Mouse (Mus musculus): ENCODE results near the gene Chat. TPM values are rescaled to one million over a fixed set of nuclear protein-coding genes. Genes with fewer than 3 reads are reported as not detected.

The Chat gene
- polyA plus RNA-seq, 1 experiment: 1.4 TPM

- TF ChIP-seq CTCF (IDR thresholded peaks at IDR 0.05; ENCODE audit: extremely low read depth, insufficient read length, insufficient replicate concordance, low read depth, low read length) (no peak), POLR2A (IDR thresholded peaks at IDR 0.05; ENCODE audit: low read depth, low read length) (no peak)
- no peak overlapping the region for H3K4me3 ChIP-seq (ENCODE audit: low read depth, low read length)
- WGBS: 27% methylated on average over 3 of the region's 3 CpGs
- H3K36me3 ChIP-seq (ENCODE audit: control insufficient read depth, insufficient read depth, low read length): no peaks in the 10 kb centered on the region
- H3K4me1 ChIP-seq (ENCODE audit: control insufficient read depth, insufficient read depth, insufficient read length, low read length): no peaks in the 10 kb centered on the region
- no peak overlapping the region for H3K27ac ChIP-seq (ENCODE audit: insufficient read depth, low read depth, low read length)
- no peaks in the 10 kb centered on the region for H3K27me3 ChIP-seq (ENCODE audit: control insufficient read depth, insufficient read depth, low read length)
Observed at GRCm38 (mm10) chr14:32380099-32380480, 85.7 kb downstream of the Chat start.

GRCm38 (mm10) chr14:32379395-32380098 lies 86.2 kb downstream of the Chat start:
- Histone ChIP-seq H3K4me1 (ENCODE audit: control insufficient read depth, insufficient read depth, insufficient read length, low read length) (no peaks in the 10 kb centered on the region), H3K27me3 (ENCODE audit: control insufficient read depth, insufficient read depth, low read length) (no peaks in the 10 kb centered on the region), H3K27ac (ENCODE audit: insufficient read depth, low read depth, low read length) (no peak overlapping the region), H3K36me3 (ENCODE audit: control insufficient read depth, insufficient read depth, low read length) (no peaks in the 10 kb centered on the region), H3K4me3 (ENCODE audit: low read depth, low read length) (no peak overlapping the region)
- 40% methylated on average over 22 of the region's 22 CpGs for WGBS
- no peak for TF ChIP-seq CTCF (IDR thresholded peaks at IDR 0.05; ENCODE audit: extremely low read depth, insufficient read length, insufficient replicate concordance, low read depth, low read length)
- no peak for TF ChIP-seq POLR2A (IDR thresholded peaks at IDR 0.05; ENCODE audit: low read depth, low read length)

- Histone ChIP-seq H3K4me3 (ENCODE audit: low read depth, low read length) (no peak overlapping the region), H3K4me1 (ENCODE audit: control insufficient read depth, insufficient read depth, insufficient read length, low read length) (no peaks in the 10 kb centered on the region), H3K27me3 (ENCODE audit: control insufficient read depth, insufficient read depth, low read length) (no peaks in the 10 kb centered on the region), H3K27ac (ENCODE audit: insufficient read depth, low read depth, low read length) (no peak overlapping the region), H3K36me3 (ENCODE audit: control insufficient read depth, insufficient read depth, low read length) (no peaks in the 10 kb centered on the region)
- TF ChIP-seq CTCF (IDR thresholded peaks at IDR 0.05; ENCODE audit: extremely low read depth, insufficient read length, insufficient replicate concordance, low read depth, low read length) (no peak), POLR2A (IDR thresholded peaks at IDR 0.05; ENCODE audit: low read depth, low read length) (no peak)
- 19% methylated on average over 2 of the region's 2 CpGs for WGBS
Observed at GRCm38 (mm10) chr14:32372510-32372909, 93.3 kb downstream of the Chat start.

GRCm38 (mm10) chr14:32369756-32370155 lies 96.0 kb downstream of the Chat start:
- 28% methylated on average over 7 of the region's 7 CpGs for WGBS
- no peak overlapping the region for H3K4me3 ChIP-seq (ENCODE audit: low read depth, low read length)
- TF ChIP-seq CTCF (IDR thresholded peaks at IDR 0.05; ENCODE audit: extremely low read depth, insufficient read length, insufficient replicate concordance, low read depth, low read length) (no peak), POLR2A (IDR thresholded peaks at IDR 0.05; ENCODE audit: low read depth, low read length) (no peak)
- peaks cover 2% of the 10 kb centered on the region; the same call in 1 of the 2 replicates for H3K4me1 ChIP-seq (ENCODE audit: control insufficient read depth, insufficient read depth, insufficient read length, low read length)
- no peak overlapping the region for H3K27ac ChIP-seq (ENCODE audit: insufficient read depth, low read depth, low read length)
- no peaks in the 10 kb centered on the region for H3K27me3 ChIP-seq (ENCODE audit: control insufficient read depth, insufficient read depth, low read length)
- no peaks in the 10 kb centered on the region for H3K36me3 ChIP-seq (ENCODE audit: control insufficient read depth, insufficient read depth, low read length)

GRCm38 (mm10) chr14:32364359-32364758 lies 101.4 kb downstream of the Chat start:
- WGBS: 26% methylated on average over 7 of the region's 7 CpGs
- Histone ChIP-seq H3K27me3 (ENCODE audit: control insufficient read depth, insufficient read depth, low read length) (no peaks in the 10 kb centered on the region), H3K4me3 (ENCODE audit: low read depth, low read length) (no peak overlapping the region), H3K27ac (ENCODE audit: insufficient read depth, low read depth, low read length) (no peak overlapping the region), H3K36me3 (ENCODE audit: control insufficient read depth, insufficient read depth, low read length) (no peaks in the 10 kb centered on the region), H3K4me1 (ENCODE audit: control insufficient read depth, insufficient read depth, insufficient read length, low read length) (peaks cover 6% of the 10 kb centered on the region; the same call in 1 of the 2 replicates)
- TF ChIP-seq CTCF (IDR thresholded peaks at IDR 0.05; ENCODE audit: extremely low read depth, insufficient read length, insufficient replicate concordance, low read depth, low read length) (no peak), POLR2A (IDR thresholded peaks at IDR 0.05; ENCODE audit: low read depth, low read length) (no peak)

Other genes starting within 250 kb of the Chat start
- gene Ogdhl, start 144.0 kb downstream of the Chat start, polyA plus RNA-seq (2012; rRNA removed): 1.2 and 1.9 TPM in 2 replicates
- not detected in 2 replicates for gene 1700024G13Rik, start 77.6 kb downstream of the Chat start, polyA plus RNA-seq (2012; rRNA removed)
- 0.75 and 1.4 TPM in 2 replicates for gene Slc18a3, start 1.1 kb downstream of the Chat start, polyA plus RNA-seq (2012; rRNA removed)
- gene Ercc6, start 47.5 kb upstream of the Chat start, polyA plus RNA-seq (2012; rRNA removed): 0.91 and 2.0 TPM in 2 replicates
- gene Prrxl1, start 133.4 kb upstream of the Chat start, polyA plus RNA-seq (2012; rRNA removed): not detected in 2 replicates
- 0.11 TPM in 2 replicates for gene 3425401B19Rik, start 219.3 kb upstream of the Chat start, polyA plus RNA-seq (2012; rRNA removed)